Mouse (Mus musculus): ENCODE data around the gene Hpdl. TPM values are rescaled to one million over a fixed set of nuclear protein-coding genes. Genes with fewer than 3 reads are reported as not detected.
A peak's percentile ranks its signal among the peaks of the same experiment; 100 is the strongest.
"Not testable (repeated sequence)": the region's sequence is repeated elsewhere in the genome, so short reads cannot be mapped to it uniquely, and the experiment has no call there.

The Hpdl gene
- polyA plus RNA-seq, 1 experiment: 3.9 TPM

DNA sequence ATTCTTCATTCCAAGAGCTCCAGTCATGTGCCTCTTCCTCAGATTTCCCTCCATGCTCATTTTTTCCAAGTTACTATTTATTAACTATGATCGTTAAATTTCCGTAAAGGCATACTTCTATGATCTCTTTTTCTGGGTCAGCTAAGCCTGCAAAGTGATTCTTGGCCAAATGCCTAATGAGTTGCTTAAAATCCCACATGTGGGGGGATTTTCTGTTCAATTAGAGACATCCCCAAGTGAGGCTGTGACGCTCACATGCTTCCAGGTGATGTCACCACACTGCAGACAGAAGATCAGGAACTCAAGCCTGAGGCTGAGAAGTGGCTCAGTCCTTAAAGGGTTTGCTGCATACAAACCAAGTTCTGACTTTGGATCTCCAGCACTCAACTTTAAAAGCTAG, 28.4 kb upstream of the Hpdl start:
- TF ChIP-seq EP300 (IDR thresholded peaks at IDR 0.05; ENCODE audit: insufficient read depth, low read depth, low read length) (no peak), CTCF (IDR thresholded peaks at IDR 0.05; ENCODE audit: low read depth, low read length) (no peak), POLR2A (IDR thresholded peaks at IDR 0.05; ENCODE audit: insufficient read depth, low read length) (no peak)
- Histone ChIP-seq H3K9ac (ENCODE audit: low read depth, poor library complexity, severe bottlenecking) (no peak overlapping the region), H3K9me3 (replicated peaks; ENCODE audit: control insufficient read depth, insufficient read depth, low read length, poor library complexity, severe bottlenecking) (no peaks in the 10 kb centered on the region), H3K27me3 (ENCODE audit: control insufficient read depth, insufficient read depth, low read length, poor library complexity, severe bottlenecking) (no peaks in the 10 kb centered on the region), H3K36me3 (ENCODE audit: control insufficient read depth, insufficient read depth, low read length, poor library complexity, severe bottlenecking) (no peaks in the 10 kb centered on the region), H3K4me3 (ENCODE audit: low read depth, low read length) (no peak overlapping the region), H3K27ac (ENCODE audit: insufficient read depth, low read length) (no peak overlapping the region), H3K4me1 (ENCODE audit: control insufficient read depth, insufficient read depth, low read length) (no peaks in the 10 kb centered on the region)

DNA sequence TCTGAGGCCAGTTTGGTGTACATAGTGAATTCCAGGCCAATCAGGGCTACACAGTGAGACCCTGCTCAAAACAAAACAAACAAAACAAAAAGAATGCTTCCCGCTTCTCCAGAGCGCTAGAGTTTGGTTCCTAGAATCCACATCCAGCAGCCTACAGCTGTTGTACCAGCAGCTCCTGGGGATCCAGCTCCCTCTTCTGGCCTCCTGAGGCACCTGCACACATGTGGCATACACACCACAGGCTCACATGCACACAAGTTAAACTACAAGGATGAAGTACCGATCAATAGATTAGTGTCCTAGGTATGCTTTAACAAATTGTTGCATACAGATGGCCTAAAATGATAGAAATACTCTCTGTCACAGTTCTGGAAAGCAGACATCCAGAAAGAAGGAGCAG, 22.8 kb upstream of the Hpdl start:
- Histone ChIP-seq H3K9me3 (replicated peaks; ENCODE audit: control insufficient read depth, insufficient read depth, low read length, poor library complexity, severe bottlenecking) (no peaks in the 10 kb centered on the region), H3K36me3 (ENCODE audit: control insufficient read depth, insufficient read depth, low read length, poor library complexity, severe bottlenecking) (no peaks in the 10 kb centered on the region), H3K27ac (ENCODE audit: insufficient read depth, low read length) (no peak overlapping the region)

DNA sequence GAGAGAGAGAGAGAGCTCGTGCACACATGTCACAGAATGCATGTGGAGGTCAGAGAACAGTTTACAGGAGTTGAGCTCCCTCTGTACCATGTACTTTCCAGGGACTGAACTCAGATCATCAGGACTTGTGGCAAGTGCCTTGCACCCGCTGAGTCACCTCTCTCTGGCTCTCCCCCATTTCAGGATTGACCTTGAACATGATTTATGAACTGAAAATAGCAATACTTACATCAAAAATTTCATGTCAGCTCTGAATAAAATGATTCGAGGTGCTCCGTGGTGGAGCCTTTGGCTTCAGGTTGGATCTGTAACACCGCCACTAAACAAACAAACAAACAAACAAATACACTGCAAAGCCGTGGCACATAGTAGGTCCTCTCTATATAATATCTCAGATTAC, 19.3 kb upstream of the Hpdl start:
- H3K27me3 ChIP-seq (ENCODE audit: control insufficient read depth, insufficient read depth, low read length, poor library complexity, severe bottlenecking): no peaks in the 10 kb centered on the region; the same call in 1 of the 2 replicates
- no peaks in the 10 kb centered on the region for H3K4me1 ChIP-seq (ENCODE audit: control insufficient read depth, insufficient read depth, low read length)
- TF ChIP-seq CTCF (IDR thresholded peaks at IDR 0.05; ENCODE audit: low read depth, low read length) (no peak), POLR2A (IDR thresholded peaks at IDR 0.05; ENCODE audit: insufficient read depth, low read length) (no peak), EP300 (IDR thresholded peaks at IDR 0.05; ENCODE audit: insufficient read depth, low read depth, low read length) (no peak)
- no peak overlapping the region for H3K27ac ChIP-seq (ENCODE audit: insufficient read depth, low read length)
- no peaks in the 10 kb centered on the region for H3K36me3 ChIP-seq (ENCODE audit: control insufficient read depth, insufficient read depth, low read length, poor library complexity, severe bottlenecking)
- no peaks in the 10 kb centered on the region for H3K9me3 ChIP-seq (replicated peaks; ENCODE audit: control insufficient read depth, insufficient read depth, low read length, poor library complexity, severe bottlenecking)
- H3K4me3 ChIP-seq (ENCODE audit: low read depth, low read length): no peak overlapping the region
- H3K9ac ChIP-seq (ENCODE audit: low read depth, poor library complexity, severe bottlenecking): no peak overlapping the region

More for the DNA sequence above, 22.8 kb upstream of the Hpdl start:
- Histone ChIP-seq H3K4me3 (ENCODE audit: low read depth, low read length) (no peak overlapping the region), H3K9ac (ENCODE audit: low read depth, poor library complexity, severe bottlenecking) (no peak overlapping the region), H3K27me3 (ENCODE audit: control insufficient read depth, insufficient read depth, low read length, poor library complexity, severe bottlenecking) (no peaks in the 10 kb centered on the region; the same call in 1 of the 2 replicates), H3K4me1 (ENCODE audit: control insufficient read depth, insufficient read depth, low read length) (no peaks in the 10 kb centered on the region)
- no peak for TF ChIP-seq POLR2A (IDR thresholded peaks at IDR 0.05; ENCODE audit: insufficient read depth, low read length)
- TF ChIP-seq CTCF (IDR thresholded peaks at IDR 0.05; ENCODE audit: low read depth, low read length): peak; percentile 51

DNA sequence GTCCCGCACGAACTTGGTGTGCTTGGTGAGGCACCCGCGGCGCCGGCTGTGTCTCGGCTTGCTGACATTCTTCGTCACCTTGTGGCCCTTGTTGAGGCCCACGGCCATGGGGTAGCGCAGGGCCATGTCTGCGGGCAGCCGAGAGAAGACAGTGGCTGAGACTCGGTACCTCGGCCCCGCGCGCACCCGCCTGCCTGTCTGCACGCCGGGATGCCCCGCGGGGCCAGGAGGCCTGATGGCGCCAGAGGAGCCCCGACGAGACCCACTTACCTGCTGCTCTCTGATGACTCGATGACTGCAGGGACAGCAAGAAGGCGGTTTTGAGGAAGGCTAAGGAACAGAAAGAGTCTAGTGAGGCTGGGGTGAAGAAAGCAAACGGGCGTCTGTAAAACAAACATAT, 18.6 kb upstream of the Hpdl start:
- H3K36me3 ChIP-seq (ENCODE audit: control insufficient read depth, insufficient read depth, low read length, poor library complexity, severe bottlenecking); H3K27ac ChIP-seq (ENCODE audit: insufficient read depth, low read length); H3K9ac ChIP-seq (ENCODE audit: low read depth, poor library complexity, severe bottlenecking); H3K9me3 ChIP-seq (replicated peaks; ENCODE audit: control insufficient read depth, insufficient read depth, low read length, poor library complexity, severe bottlenecking); H3K27me3 ChIP-seq (ENCODE audit: control insufficient read depth, insufficient read depth, low read length, poor library complexity, severe bottlenecking); H3K4me1 ChIP-seq (ENCODE audit: control insufficient read depth, insufficient read depth, low read length): not testable (repeated sequence)
- peak overlapping the region; percentile 24 for H3K4me3 ChIP-seq (ENCODE audit: low read depth, low read length)

DNA sequence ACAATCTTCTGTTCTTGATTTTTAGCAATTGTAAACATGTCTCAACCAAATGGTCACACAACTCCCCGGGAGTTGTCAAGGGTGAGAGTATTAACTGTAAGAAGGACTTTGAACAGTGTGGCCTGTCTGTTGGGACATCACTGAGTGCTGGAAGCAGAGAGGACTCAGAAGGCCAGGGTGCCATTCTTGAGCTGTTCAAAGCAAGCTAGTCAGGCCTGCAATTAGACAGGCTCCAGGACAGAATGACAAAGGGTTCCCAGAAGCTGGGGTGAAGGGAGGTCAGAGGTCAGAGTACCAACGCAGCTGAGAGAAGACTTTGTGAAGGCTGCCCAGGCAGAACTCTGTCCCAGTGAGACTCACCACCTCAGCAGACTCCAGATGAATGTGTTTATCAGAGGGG, 17.5 kb upstream of the Hpdl start:
- Histone ChIP-seq H3K27me3 (ENCODE audit: control insufficient read depth, insufficient read depth, low read length, poor library complexity, severe bottlenecking) (no peaks in the 10 kb centered on the region; the same call in 1 of the 2 replicates), H3K9ac (ENCODE audit: low read depth, poor library complexity, severe bottlenecking) (no peak overlapping the region), H3K4me3 (ENCODE audit: low read depth, low read length) (no peak overlapping the region), H3K4me1 (ENCODE audit: control insufficient read depth, insufficient read depth, low read length) (no peaks in the 10 kb centered on the region), H3K9me3 (replicated peaks; ENCODE audit: control insufficient read depth, insufficient read depth, low read length, poor library complexity, severe bottlenecking) (no peaks in the 10 kb centered on the region), H3K27ac (ENCODE audit: insufficient read depth, low read length) (no peak overlapping the region), H3K36me3 (ENCODE audit: control insufficient read depth, insufficient read depth, low read length, poor library complexity, severe bottlenecking) (no peaks in the 10 kb centered on the region)
- TF ChIP-seq POLR2A (IDR thresholded peaks at IDR 0.05; ENCODE audit: insufficient read depth, low read length): no peak
- TF ChIP-seq EP300 (IDR thresholded peaks at IDR 0.05; ENCODE audit: insufficient read depth, low read depth, low read length): 0 out of 2 replicates have a peak, but pooled peaks have one; percentile 8

DNA sequence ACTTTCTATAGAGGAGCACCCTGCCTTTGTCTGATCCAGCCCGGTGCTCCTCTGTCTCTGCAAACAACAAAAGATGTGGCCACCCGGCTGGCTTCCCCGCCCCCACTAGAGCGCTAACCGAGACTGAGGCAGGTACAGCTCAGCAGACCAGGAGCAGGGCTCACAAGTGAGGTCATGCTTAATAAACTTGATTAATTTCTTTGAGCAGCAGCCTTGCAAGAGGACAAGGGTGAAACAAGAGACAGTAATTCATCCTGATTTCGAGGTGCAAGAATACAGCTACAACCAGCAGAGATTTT, 8.5 kb upstream of the Hpdl start:
- H3K9me3 ChIP-seq (replicated peaks; ENCODE audit: control insufficient read depth, insufficient read depth, low read length, poor library complexity, severe bottlenecking): no peaks in the 10 kb centered on the region
- peaks cover 2% of the 10 kb centered on the region for H3K4me1 ChIP-seq (ENCODE audit: control insufficient read depth, insufficient read depth, low read length)
- no peak overlapping the region for H3K4me3 ChIP-seq (ENCODE audit: low read depth, low read length)
- H3K9ac ChIP-seq (ENCODE audit: low read depth, poor library complexity, severe bottlenecking): no peak overlapping the region
- H3K36me3 ChIP-seq (ENCODE audit: control insufficient read depth, insufficient read depth, low read length, poor library complexity, severe bottlenecking): no peaks in the 10 kb centered on the region
- TF ChIP-seq EP300 (IDR thresholded peaks at IDR 0.05; ENCODE audit: insufficient read depth, low read depth, low read length): 0 out of 2 replicates have a peak, but pooled peaks have one; percentile 40
- no peak for TF ChIP-seq CTCF (IDR thresholded peaks at IDR 0.05; ENCODE audit: low read depth, low read length)
- no peak for TF ChIP-seq POLR2A (IDR thresholded peaks at IDR 0.05; ENCODE audit: insufficient read depth, low read length)
- no peak overlapping the region for H3K27ac ChIP-seq (ENCODE audit: insufficient read depth, low read length)
- H3K27me3 ChIP-seq (ENCODE audit: control insufficient read depth, insufficient read depth, low read length, poor library complexity, severe bottlenecking): no peaks in the 10 kb centered on the region
